Comparison of ENCODE assay signal across 26 mouse cellular contexts in genomic region chr17:51836901-51837300, GRCm38 (mm10).
"Had no signal": no experiment of that assay in that cellular context is flagged by ENCODE, and none has a peak within 500 bp of the region (broad histone marks: within the 10 kb centered on the region; RNA-seq: fewer than 3 reads in every experiment).

No protein-coding gene starts in this region.

- DNase-seq: gastrocnemius, adult 2 months; gastrocnemius, postnatal 10 days; gastrocnemius, postnatal 25 days; heart, adult 18-20 months; heart, postnatal 10 days; heart, postnatal 4 days; kidney, adult 18-20 months; kidney, adult 8-10 months; kidney, postnatal 10 days; kidney, postnatal 25 days; kidney, postnatal 4 days; liver; liver, embryonic 13.5 days had no signal

- H3K36me3 ChIP-seq: heart, embryonic 10.5 days; heart, embryonic 12.5 days; hindbrain, embryonic 10.5 days; hindbrain, embryonic 12.5 days; intestine, embryonic 15.5 days; limb, embryonic 12.5 days; liver, embryonic 13.5 days had no signal

- H3K9me3 ChIP-seq: heart, embryonic 10.5 days; heart, embryonic 12.5 days; hindbrain, embryonic 10.5 days; hindbrain, embryonic 12.5 days; intestine, embryonic 15.5 days; limb, embryonic 12.5 days; liver, embryonic 13.5 days had no signal

- ATAC-seq: hindbrain, embryonic 16.5 days; inflammation-experienced regulatory T-cells, adult 6 months; intestine, embryonic 15.5 days; intestine, postnatal 0 days had no signal

- H3K4me2 ChIP-seq: heart, embryonic 12.5 days; hindbrain, embryonic 12.5 days; hindbrain, embryonic 14.5 days; intestine, embryonic 15.5 days; limb, embryonic 12.5 days; liver, embryonic 11.5 days; liver, embryonic 13.5 days had no signal

- H3K27ac ChIP-seq: gastrocnemius, adult 2 months; heart, embryonic 10.5 days; hindbrain, embryonic 10.5 days; hindbrain, embryonic 12.5 days; hindbrain, embryonic 14.5 days; intestine, embryonic 15.5 days; layer of hippocampus, adult 2 months; left cerebral cortex, adult 2 months; limb, embryonic 12.5 days; liver, embryonic 13.5 days had no signal

- H3K9ac ChIP-seq: heart, embryonic 12.5 days; hindbrain, embryonic 12.5 days; hindbrain, embryonic 14.5 days; intestine, embryonic 15.5 days; limb, embryonic 12.5 days; liver, embryonic 13.5 days had no signal

- H3K4me3 ChIP-seq: gastrocnemius, adult 2 months; heart, embryonic 10.5 days; heart, embryonic 12.5 days; hindbrain, embryonic 10.5 days; hindbrain, embryonic 12.5 days; intestine, embryonic 15.5 days; layer of hippocampus, adult 2 months; left cerebral cortex, adult 2 months; limb, embryonic 12.5 days; liver, embryonic 13.5 days had no signal
